19 mouse cellular contexts compared by ENCODE assay signal in the genomic region with DNA sequence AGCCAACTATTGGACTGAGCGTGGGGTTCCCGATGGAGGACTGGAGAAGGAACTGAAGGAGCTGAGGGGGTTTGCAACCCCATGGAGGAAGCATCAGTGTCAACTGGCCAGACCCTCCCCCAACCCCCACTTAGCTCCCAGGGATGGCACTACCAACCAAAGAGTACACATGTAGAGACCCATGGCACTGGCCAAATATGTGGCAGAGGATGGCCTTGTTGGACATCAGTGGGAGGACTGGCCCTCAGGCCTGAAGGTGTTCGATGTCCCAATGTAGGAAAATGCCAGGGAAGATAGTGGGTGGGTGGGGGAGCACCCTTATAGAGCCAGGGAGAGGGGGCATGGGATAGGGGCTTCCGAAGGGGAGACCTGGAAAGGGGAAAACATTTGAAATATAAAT. TPM values are rescaled to one million over a fixed set of nuclear protein-coding genes. Genes with fewer than 3 reads are reported as not detected.
DNase-seq lines count a peak whose midpoint lies in the region; ATAC-seq and TF ChIP-seq lines count a peak whose summit lies in the region.
"Had no signal": no experiment of that assay in that cellular context is flagged by ENCODE, and none has a peak within 500 bp of the region (broad histone marks: within the 10 kb centered on the region; RNA-seq: fewer than 3 reads in every experiment).

No protein-coding gene starts in this region.

- DNase-seq in heart, postnatal 10 days = no peak
- no peak for DNase-seq in liver, postnatal 0 days
- DNase-seq: adrenal gland, adult 8-10 months; cerebellum, adult 2 months; cerebellum, postnatal 25 days; embryo, embryonic 11 days; kidney, adult 11 months; layer of hippocampus, adult 9-11 months; lung, postnatal 14 days; midbrain, embryonic 14.5 days had no signal

- TF ChIP-seq POLR2A in bone marrow macrophage, adult 2 months (IDR thresholded peaks at IDR 0.05; ENCODE audit: borderline replicate concordance, low read depth, low read length) = no peak
- TF ChIP-seq POLR2A in embryonic fibroblast, embryonic 13.5 days (IDR thresholded peaks at IDR 0.05; ENCODE audit: low read depth, low read length) = no peak

- H3K4me1 ChIP-seq in heart, embryonic 15.5 days (replicated peaks) = peaks cover 58% of the 10 kb centered on the region
- H3K4me1 ChIP-seq in liver, postnatal 0 days (ENCODE audit: insufficient read depth) = peaks cover 15% of the 10 kb centered on the region
- peaks cover 18% of the 10 kb centered on the region for H3K4me1 ChIP-seq in liver, embryonic 12.5 days
- peaks cover 44% of the 10 kb centered on the region for H3K4me1 ChIP-seq in bone marrow macrophage, adult 2 months (ENCODE audit: control insufficient read depth, insufficient read depth, low read length)
- peaks cover 28% of the 10 kb centered on the region for H3K4me1 ChIP-seq in embryonic fibroblast, embryonic 13.5 days (ENCODE audit: control insufficient read depth, insufficient read depth, low read length)

- H3K4me2 ChIP-seq in heart, embryonic 15.5 days = no peak overlapping the region
- H3K4me2 ChIP-seq in liver, postnatal 0 days (ENCODE audit: low read depth, low read length) = no peak overlapping the region
- no peak overlapping the region for H3K4me2 ChIP-seq in liver, embryonic 12.5 days
- H3K4me2 ChIP-seq: embryonic facial prominence, embryonic 13.5 days; forebrain, embryonic 13.5 days had no signal

- H3K9me3 ChIP-seq in heart, embryonic 15.5 days (replicated peaks) = no peaks in the 10 kb centered on the region
- no peaks in the 10 kb centered on the region for H3K9me3 ChIP-seq in liver, postnatal 0 days (ENCODE audit: low read length)
- no peaks in the 10 kb centered on the region for H3K9me3 ChIP-seq in liver, embryonic 12.5 days (replicated peaks)
- H3K9me3 ChIP-seq: embryonic facial prominence, embryonic 13.5 days; forebrain, embryonic 13.5 days had no signal

- intact Hi-C loops in heart, postnatal 10 days (cut with DNase I) = loop anchor here (5.0 kb wide), 1 partner anchor 36 kb away; no protein-coding TSS in a partner anchor

- no peak overlapping the region for H3K9ac ChIP-seq in heart, embryonic 15.5 days
- H3K9ac ChIP-seq in liver, postnatal 0 days (replicated peaks) = no peak overlapping the region
- no peak overlapping the region for H3K9ac ChIP-seq in liver, embryonic 12.5 days
- H3K9ac ChIP-seq: embryonic facial prominence, embryonic 13.5 days; forebrain, embryonic 13.5 days; liver, embryonic 14.5 days had no signal

- no peak for TF ChIP-seq CTCF in liver, postnatal 0 days (IDR thresholded peaks at IDR 0.05; ENCODE audit: low read depth)
- TF ChIP-seq CTCF in bone marrow macrophage, adult 2 months (IDR thresholded peaks at IDR 0.05; ENCODE audit: low read depth, low read length) = no peak
- no peak for TF ChIP-seq CTCF in embryonic fibroblast, embryonic 13.5 days (IDR thresholded peaks at IDR 0.05; ENCODE audit: borderline replicate concordance, insufficient read depth, low read length)

- 0 out of 2 replicates have a peak overlapping the region, but pooled peaks have one; percentile 78 for H3K27ac ChIP-seq in heart, embryonic 15.5 days
- 0 out of 2 replicates have a peak overlapping the region, but pooled peaks have one; percentile 68 for H3K27ac ChIP-seq in liver, postnatal 0 days (ENCODE audit: low read depth)
- no peak overlapping the region for H3K27ac ChIP-seq in liver, embryonic 12.5 days
- peak overlapping the region; percentile 83 for H3K27ac ChIP-seq in bone marrow macrophage, adult 2 months (ENCODE audit: insufficient read depth, low read depth, low read length)
- H3K27ac ChIP-seq in embryonic fibroblast, embryonic 13.5 days (ENCODE audit: insufficient read depth, low read length) = peak overlapping the region; percentile 60; the same call in 1 of the 2 replicates
- H3K27ac ChIP-seq: embryonic facial prominence, embryonic 13.5 days; forebrain, embryonic 13.5 days; hindbrain, postnatal 0 days; liver, embryonic 14.5 days had no signal

- 60% methylated on average over 4 of the region's 4 CpGs for WGBS in heart, embryonic 15.5 days
- WGBS in liver, postnatal 0 days (ENCODE audit: insufficient replicate concordance) = 81% methylated on average over 4 of the region's 4 CpGs
- 85% methylated on average over 4 of the region's 4 CpGs for WGBS in liver, embryonic 12.5 days (ENCODE audit: insufficient replicate concordance)

- H3K36me3 ChIP-seq in heart, embryonic 15.5 days = peaks cover 12% of the 10 kb centered on the region
- peaks cover 4% of the 10 kb centered on the region; the same call in 1 of the 2 replicates for H3K36me3 ChIP-seq in liver, postnatal 0 days (replicated peaks; ENCODE audit: insufficient read depth, low read length)
- peaks cover 14% of the 10 kb centered on the region for H3K36me3 ChIP-seq in liver, embryonic 12.5 days

- H3K4me3 ChIP-seq in heart, embryonic 15.5 days = no peak overlapping the region
- no peak overlapping the region for H3K4me3 ChIP-seq in liver, postnatal 0 days (ENCODE audit: low read depth, low read length)
- no peak overlapping the region for H3K4me3 ChIP-seq in liver, embryonic 12.5 days
- H3K4me3 ChIP-seq in bone marrow macrophage, adult 2 months (ENCODE audit: insufficient read depth, low read length) = no peak overlapping the region
- no peak overlapping the region for H3K4me3 ChIP-seq in embryonic fibroblast, embryonic 13.5 days (ENCODE audit: insufficient read depth, low read length)
- H3K4me3 ChIP-seq: embryonic facial prominence, embryonic 13.5 days; forebrain, embryonic 13.5 days had no signal

- H3K27me3 ChIP-seq in heart, embryonic 15.5 days = no peaks in the 10 kb centered on the region
- H3K27me3 ChIP-seq in liver, postnatal 0 days (ENCODE audit: insufficient read depth, low read length) = no peaks in the 10 kb centered on the region
- H3K27me3 ChIP-seq in liver, embryonic 12.5 days (replicated peaks) = no peaks in the 10 kb centered on the region
- H3K27me3 ChIP-seq: embryonic facial prominence, embryonic 13.5 days; forebrain, embryonic 13.5 days had no signal

- TF ChIP-seq EP300 in liver, postnatal 0 days (IDR thresholded peaks at IDR 0.05; ENCODE audit: low read depth) = no peak

- ATAC-seq in heart, embryonic 15.5 days (replicated peaks; ENCODE audit: insufficient number of reproducible peaks, insufficient read depth, low FRiP score, low read depth) = no peak; the same call in 1 of the 2 replicates
- no peak for ATAC-seq in liver, postnatal 0 days
- no peak for ATAC-seq in liver, embryonic 12.5 days
- no peak for ATAC-seq in activated CD4-positive, CD25-positive, alpha-beta regulatory T cell, adult 4 months
- ATAC-seq: forebrain, embryonic 13.5 days; hindbrain, postnatal 0 days had no signal

RNA-seq across cellular contexts. Expression of a gene that starts 47.8 kb away (rescaled TPM):
- polyA plus RNA-seq in heart, embryonic 15.5 days (2015; fragmentation: Nextera tagmentation; extraction: Ambion mirVana) = 48.9 and 56.4 TPM in 2 replicates
- 10 to 100 TPM; 32.9 to 36.3 TPM for total RNA-seq in heart, postnatal 10 days (2021)
- polyA plus RNA-seq in liver, postnatal 0 days (2015; fragmentation: Nextera tagmentation; extraction: Ambion mirVana) = 8.2 and 8.3 TPM in 2 replicates
- polyA plus RNA-seq in liver, embryonic 12.5 days (2016; fragmentation: Nextera tagmentation; extraction: Ambion mirVana) = 21.3 and 22.2 TPM in 2 replicates
- polyA plus RNA-seq in bone marrow macrophage, adult 2 months (2012; ENCODE audit: insufficient read depth, insufficient read length, missing spikeins) = 40.0 and 40.3 TPM in 2 replicates
- polyA plus RNA-seq in embryonic fibroblast, embryonic 13.5 days (2011; ENCODE audit: insufficient read length, low read depth, missing spikeins) = 33.1 and 38.6 TPM in 2 replicates
- polyA plus RNA-seq in activated CD4-positive, CD25-positive, alpha-beta regulatory T cell, adult 4 months (2017; shearing (Covaris generic)) = 10 to 100 TPM; 37.9 to 42.2 TPM

RNA-seq across cellular contexts. Expression of a gene that starts 48.4 kb away (rescaled TPM):
- 14.3 and 16.2 TPM in 2 replicates for polyA plus RNA-seq in heart, embryonic 15.5 days (2015; fragmentation: Nextera tagmentation; extraction: Ambion mirVana)
- total RNA-seq in heart, postnatal 10 days (2021) = 10 to 100 TPM; 44.6 to 53.4 TPM
- 2.3 and 2.6 TPM in 2 replicates for polyA plus RNA-seq in liver, postnatal 0 days (2015; fragmentation: Nextera tagmentation; extraction: Ambion mirVana)
- polyA plus RNA-seq in liver, embryonic 12.5 days (2016; fragmentation: Nextera tagmentation; extraction: Ambion mirVana) = 5.4 and 5.7 TPM in 2 replicates
- polyA plus RNA-seq in bone marrow macrophage, adult 2 months (2012; ENCODE audit: insufficient read depth, insufficient read length, missing spikeins) = 27.9 and 33.7 TPM in 2 replicates
- 83.7 and 133 TPM in 2 replicates for polyA plus RNA-seq in embryonic fibroblast, embryonic 13.5 days (2011; ENCODE audit: insufficient read length, low read depth, missing spikeins)
- polyA plus RNA-seq in activated CD4-positive, CD25-positive, alpha-beta regulatory T cell, adult 4 months (2017; shearing (Covaris generic)) = 10 to 100 TPM; 13.4 to 15.3 TPM
